Mouse (Mus musculus) kidney, embryonic 14.5 days (tissue): Measurements from ENCODE around the gene Dnmt3a. TPM values are rescaled to one million over a fixed set of nuclear protein-coding genes. Genes with fewer than 3 reads are reported as not detected.

Experiments
- ATAC-seq: fragments of 200-750 bp; cut with Nextera tagmentation; 2 replicates; pipeline ENCODE4 v1.8.0; 2017; ENCODE audit warnings: moderate number of reproducible peaks, mild to moderate bottlenecking, moderate TSS enrichment, moderate library complexity; ENCODE audit not compliant: low FRiP score, low TSS enrichment
- H3K27ac ChIP-seq: fragments of 300-500 bp; sonication (generic); 2 replicates; pipeline ENCODE4 v1.5.1; 2014; ENCODE audit warnings: low read depth, mild to moderate bottlenecking, low read length, moderate library complexity, mixed read lengths
- H3K27me3 ChIP-seq: fragments of 300-500 bp; sonication (generic); 2 replicates; pipeline ENCODE4 v1.6.1; 2014; ENCODE audit warnings: mild to moderate bottlenecking, low read length; ENCODE audit not compliant: control insufficient read depth, insufficient read depth
- H3K36me3 ChIP-seq: fragments of 300-500 bp; sonication (generic); 2 replicates; pipeline ENCODE4 v1.6.1; 2014; ENCODE audit warnings: low read length, mixed read lengths; ENCODE audit not compliant: control insufficient read depth, insufficient read depth
- H3K4me1 ChIP-seq: fragments of 300-500 bp; sonication (generic); 2 replicates; pipeline ENCODE4 v1.6.1; 2014; ENCODE audit warnings: low read length, mixed read lengths; ENCODE audit not compliant: control insufficient read depth, insufficient read depth
- H3K4me2 ChIP-seq: fragments of 300-500 bp; sonication (generic); replicated peaks from 2 replicates; pipeline ENCODE4 v1.6.1; 2014; ENCODE audit warnings: low read depth, mild to moderate bottlenecking, low read length
- H3K4me3 ChIP-seq: fragments of 300-500 bp; sonication (generic); 2 replicates; pipeline ENCODE4 v1.5.1; 2014; ENCODE audit warnings: mild to moderate bottlenecking, low read length
- H3K9ac ChIP-seq: fragments of 300-500 bp; sonication (generic); 2 replicates; pipeline ENCODE4 v1.6.1; 2014; ENCODE audit warnings: low read depth, mild to moderate bottlenecking, low read length, moderate library complexity
- H3K9me3 ChIP-seq: fragments of 300-500 bp; sonication (generic); 2 replicates; pipeline ENCODE4 v1.6.1; 2016; ENCODE audit warnings: low read length; ENCODE audit not compliant: control insufficient read depth
- WGBS: fragments of 180-500 bp; shearing (Covaris S2); extraction: QIAGEN DNeasy Blood & Tissue Kit; methylation state at CpG from one replicate; pipeline ENCODE4 v1.1.7; 2014; 5-methylcytosine and 5-hydroxymethylcytosine counted together
- polyA plus RNA-seq: library from polyadenylated mRNA; unstranded; fragments of >200 nt; fragmentation: Nextera tagmentation; extraction: Ambion mirVana; gene quantifications from 2 replicates; pipeline ENCODE4 v1.2.1, GENCODE M21; 2014

Gene Dnmt3a
- polyA plus RNA-seq, 1 experiment from 2014 or later = 87.9 TPM

DNA sequence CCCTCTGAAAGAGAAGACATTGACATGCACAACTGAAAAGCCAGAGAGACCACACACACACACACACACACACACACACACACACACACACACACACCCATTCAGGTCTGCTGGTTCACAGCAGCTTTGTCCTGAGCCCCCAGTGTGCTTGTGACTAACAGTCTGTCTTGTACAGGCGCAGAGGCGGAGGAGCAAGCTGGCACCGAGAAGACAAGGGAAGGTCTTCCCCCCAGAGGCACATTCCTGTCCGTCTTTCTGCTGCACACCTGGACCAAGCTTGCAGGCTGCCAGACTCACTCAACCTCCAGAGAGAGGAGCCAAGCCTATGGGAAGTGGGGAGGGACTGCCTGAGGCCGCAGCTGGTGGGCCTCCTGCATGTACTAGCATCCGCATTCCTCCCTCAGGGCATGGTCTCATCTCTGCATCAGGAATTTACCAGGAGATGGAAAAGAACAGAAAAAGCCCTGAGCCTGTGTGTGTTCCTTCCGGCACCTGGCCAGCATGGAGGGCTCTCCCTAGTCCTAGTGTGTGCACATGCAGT lies 24.8 kb upstream of the Dnmt3a start:
- ATAC-seq = peak; percentile 58
- Histone ChIP-seq H3K4me1 (peaks cover 52% of the 10 kb centered on the region), H3K27ac (peak overlapping the region; percentile 87), H3K4me2 (no peak overlapping the region), H3K9me3 (no peaks in the 10 kb centered on the region), H3K27me3 (no peaks in the 10 kb centered on the region), H3K9ac (0 out of 2 replicates have a peak overlapping the region, but pooled peaks have one; percentile 28), H3K4me3 (no peak overlapping the region), H3K36me3 (0 out of 2 replicates have a peak, but pooled peaks cover under 1% of the 10 kb centered on the region)
- WGBS = 28% methylated on average over 7 of the region's 7 CpGs

DNA sequence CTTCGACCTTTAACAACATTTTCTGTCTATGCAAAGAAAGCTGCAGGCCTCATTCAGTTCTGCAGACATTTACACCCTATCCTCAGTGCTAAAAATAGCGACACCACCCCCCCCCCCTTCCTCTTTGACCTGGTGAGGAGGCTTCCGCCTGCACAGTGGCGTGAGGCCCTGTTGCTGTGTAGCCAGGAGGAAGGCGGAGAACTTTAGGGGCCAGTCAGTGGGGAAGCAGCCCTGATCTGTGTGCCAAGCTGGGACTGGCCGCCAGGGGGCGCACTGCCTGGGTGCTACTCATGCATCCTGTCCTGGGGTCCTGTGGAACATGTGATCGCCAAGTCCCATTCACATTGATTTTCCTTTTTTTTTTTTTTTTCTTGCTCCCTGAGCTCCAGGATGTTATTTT lies 24.3 kb upstream of the Dnmt3a start:
- 12% methylated on average over 8 of the region's 8 CpGs for WGBS
- no peaks in the 10 kb centered on the region for H3K9me3 ChIP-seq
- H3K4me3 ChIP-seq = no peak overlapping the region
- peaks cover 52% of the 10 kb centered on the region for H3K4me1 ChIP-seq
- peak overlapping the region; percentile 87 for H3K27ac ChIP-seq
- peak; percentile 88 for ATAC-seq
- H3K4me2 ChIP-seq = no peak overlapping the region
- 0 out of 2 replicates have a peak overlapping the region, but pooled peaks have one; percentile 28 for H3K9ac ChIP-seq
- H3K27me3 ChIP-seq = no peaks in the 10 kb centered on the region
- no peaks in the 10 kb centered on the region for H3K36me3 ChIP-seq

DNA sequence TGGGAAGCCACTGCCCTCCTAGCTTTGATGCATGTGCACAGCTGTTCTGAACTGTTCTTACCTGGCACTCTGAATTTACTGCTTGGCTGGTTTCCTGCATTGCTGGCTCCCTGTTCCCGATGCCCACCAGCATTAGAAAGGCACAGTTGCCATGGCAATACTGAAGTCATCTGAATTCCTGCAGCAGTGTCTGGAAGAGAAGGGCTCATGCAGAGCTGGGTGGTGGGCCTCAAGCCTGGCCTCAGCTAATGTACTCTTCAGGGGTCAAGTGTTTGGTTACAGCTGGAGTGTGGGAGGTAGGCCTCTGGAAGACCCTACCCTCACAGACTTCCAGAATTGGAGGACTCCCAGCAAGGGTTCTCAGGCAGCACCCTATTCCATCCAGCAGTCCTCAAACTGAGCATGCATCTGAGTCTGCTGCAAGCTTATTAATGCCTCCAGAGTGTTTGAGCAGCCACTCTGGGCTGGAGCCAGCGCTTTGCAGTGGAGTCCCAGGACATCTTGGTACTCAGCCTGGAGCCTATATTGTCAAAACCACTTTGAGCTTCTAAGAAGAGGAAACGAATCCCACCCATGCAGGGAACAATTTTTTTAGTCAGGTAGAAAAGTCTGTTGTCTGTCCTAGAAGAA lies 22.5 kb upstream of the Dnmt3a start:
- WGBS = 58% methylated on average over 3 of the region's 3 CpGs

DNA sequence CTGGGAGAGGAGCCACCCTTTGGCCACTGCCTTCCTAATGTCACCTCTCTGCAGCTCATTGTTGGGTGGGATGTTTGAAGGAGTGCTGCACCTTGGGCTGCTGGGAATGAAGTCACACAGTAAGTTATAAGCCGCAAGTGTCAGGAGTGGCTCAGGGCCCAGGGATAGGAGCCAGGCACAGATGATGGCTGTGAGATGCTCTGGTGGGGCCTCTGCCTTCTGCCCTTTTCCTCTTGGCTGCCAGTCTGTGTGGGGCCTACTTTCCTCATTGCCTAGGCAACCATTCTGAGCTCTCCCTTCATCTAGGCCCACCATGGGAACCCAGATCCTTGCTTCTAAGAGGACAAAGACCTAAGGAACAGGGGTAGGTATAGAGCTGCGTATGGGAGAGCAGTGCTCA lies 21.5 kb upstream of the Dnmt3a start:
- Histone ChIP-seq H3K4me1 (peaks cover 60% of the 10 kb centered on the region), H3K4me3 (no peak overlapping the region), H3K4me2 (no peak overlapping the region), H3K27ac (peak overlapping the region; percentile 59), H3K9me3 (no peaks in the 10 kb centered on the region), H3K27me3 (no peaks in the 10 kb centered on the region), H3K9ac (no peak overlapping the region), H3K36me3 (no peaks in the 10 kb centered on the region)
- no peak for ATAC-seq
- 92% methylated on average over 2 of the region's 2 CpGs for WGBS

More for the DNA sequence above, 22.5 kb upstream of the Dnmt3a start:
- Histone ChIP-seq H3K9ac (no peak overlapping the region), H3K36me3 (no peaks in the 10 kb centered on the region), H3K27me3 (no peaks in the 10 kb centered on the region), H3K27ac (peak overlapping the region; percentile 17; the same call in 1 of the 2 replicates), H3K4me1 (peaks cover 61% of the 10 kb centered on the region), H3K4me3 (no peak overlapping the region), H3K4me2 (no peak overlapping the region), H3K9me3 (no peaks in the 10 kb centered on the region)
- no peak for ATAC-seq

DNA sequence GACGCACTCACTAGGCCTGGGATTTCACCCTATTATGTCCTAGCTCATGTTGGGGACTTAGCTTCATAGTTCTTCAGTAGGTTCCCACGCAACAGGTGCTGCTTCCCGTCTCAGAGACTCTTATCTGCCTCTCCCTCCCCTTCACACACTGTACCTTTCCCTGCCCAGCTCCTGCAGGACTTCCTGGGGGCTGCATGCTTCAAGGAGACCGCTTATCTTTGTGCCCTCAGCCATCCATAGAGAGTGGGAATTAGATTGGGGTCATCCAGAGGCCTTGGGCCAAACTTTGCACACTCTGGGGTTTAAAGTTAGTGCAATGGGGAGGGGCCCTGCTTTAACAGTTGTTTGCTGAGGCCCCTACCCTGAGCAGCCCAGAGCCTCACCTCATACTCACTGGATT lies 21.1 kb upstream of the Dnmt3a start:
- Histone ChIP-seq H3K9ac (no peak overlapping the region), H3K27ac (peak overlapping the region; percentile 59), H3K9me3 (no peaks in the 10 kb centered on the region), H3K36me3 (no peaks in the 10 kb centered on the region), H3K4me2 (no peak overlapping the region), H3K4me1 (peaks cover 56% of the 10 kb centered on the region), H3K4me3 (no peak overlapping the region), H3K27me3 (no peaks in the 10 kb centered on the region)
- WGBS = 64% methylated on average over 4 of the region's 4 CpGs
- ATAC-seq = no peak

DNA sequence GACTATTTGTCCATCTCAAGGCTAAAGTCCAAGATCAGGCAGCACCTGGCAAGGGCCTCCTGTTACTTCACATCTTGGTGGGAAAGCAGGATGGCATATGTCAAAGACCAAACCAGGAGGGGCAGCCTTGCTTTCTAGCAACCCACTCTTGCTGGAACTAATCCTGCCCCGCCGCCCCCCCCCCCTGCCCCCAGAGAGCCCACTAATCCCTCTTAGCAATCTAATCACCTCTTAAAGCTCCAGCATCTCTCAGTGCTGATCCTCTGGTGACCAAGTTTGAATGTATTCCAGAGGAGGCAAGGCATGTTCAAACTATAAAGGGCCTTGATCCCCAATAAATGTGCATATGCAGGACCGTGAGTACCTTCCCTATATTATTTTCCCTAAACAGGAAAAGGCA lies 18.8 kb upstream of the Dnmt3a start:
- Histone ChIP-seq H3K36me3 (no peaks in the 10 kb centered on the region), H3K4me1 (peaks cover 37% of the 10 kb centered on the region), H3K9ac (no peak overlapping the region), H3K4me2 (no peak overlapping the region), H3K9me3 (no peaks in the 10 kb centered on the region), H3K4me3 (no peak overlapping the region), H3K27ac (no peak overlapping the region), H3K27me3 (no peaks in the 10 kb centered on the region)
- no peak for ATAC-seq
- WGBS = 71% methylated on average over 3 of the region's 3 CpGs

DNA sequence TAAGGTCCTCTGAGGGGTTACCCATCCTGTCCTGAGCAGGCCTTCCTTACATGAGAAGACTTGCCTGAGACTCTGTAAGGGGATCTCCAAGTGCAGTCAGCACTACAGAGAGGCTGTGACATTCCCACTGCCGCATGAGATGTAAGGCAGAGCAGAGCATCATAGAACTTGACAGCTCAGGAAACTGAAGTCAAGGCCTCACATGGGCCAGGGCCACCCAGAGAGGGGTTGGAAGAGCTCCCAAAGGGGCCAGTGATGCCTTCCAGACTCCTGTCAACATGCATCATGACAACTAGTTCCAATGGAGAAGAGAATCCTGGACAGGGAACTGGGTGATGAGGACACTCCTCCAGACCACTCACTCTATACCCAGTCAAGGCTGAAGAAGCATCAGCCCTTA lies 18.3 kb upstream of the Dnmt3a start:
- Histone ChIP-seq H3K27ac (no peak overlapping the region), H3K4me2 (no peak overlapping the region), H3K27me3 (no peaks in the 10 kb centered on the region), H3K9me3 (no peaks in the 10 kb centered on the region), H3K36me3 (no peaks in the 10 kb centered on the region), H3K9ac (no peak overlapping the region), H3K4me3 (no peak overlapping the region), H3K4me1 (peaks cover 33% of the 10 kb centered on the region)
- WGBS = 50% methylated on average over 1 of the region's 1 CpGs
- no peak for ATAC-seq

DNA sequence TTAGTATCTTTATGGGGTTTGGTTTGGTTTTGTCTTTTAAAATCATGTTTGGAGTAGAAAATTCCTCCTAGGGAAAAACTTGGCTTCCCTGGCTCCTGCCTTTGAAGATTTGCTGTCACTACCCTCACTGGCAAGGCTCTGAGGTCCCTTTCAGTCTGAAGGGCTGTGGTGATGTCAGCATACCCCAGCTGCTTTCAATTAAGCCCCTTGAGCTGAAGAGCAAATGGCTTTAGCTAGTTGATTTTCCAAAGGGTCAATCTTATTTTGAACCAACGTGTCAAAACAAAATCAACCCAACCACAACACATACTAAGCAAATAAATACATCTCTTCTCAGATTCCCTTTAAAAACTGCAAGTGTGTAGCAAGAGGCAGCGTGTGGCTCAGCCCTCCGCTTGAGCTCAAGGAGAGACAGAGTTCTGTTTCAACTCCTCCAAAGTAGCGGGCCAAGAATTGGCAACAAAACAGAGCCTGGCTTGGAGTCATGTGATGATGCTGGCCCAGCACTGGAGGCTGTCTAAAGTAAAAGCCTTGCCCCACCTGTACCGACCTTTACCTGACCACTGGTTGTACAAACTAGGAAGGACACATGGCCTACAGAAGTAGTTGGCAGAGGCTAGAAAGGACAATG lies 17.3 kb upstream of the Dnmt3a start:
- Histone ChIP-seq H3K4me1 (peaks cover 23% of the 10 kb centered on the region), H3K4me3 (no peak overlapping the region), H3K27ac (no peak overlapping the region), H3K36me3 (no peaks in the 10 kb centered on the region), H3K9me3 (no peaks in the 10 kb centered on the region), H3K4me2 (no peak overlapping the region), H3K27me3 (no peaks in the 10 kb centered on the region), H3K9ac (no peak overlapping the region)
- no peak for ATAC-seq
- WGBS = 53% methylated on average over 5 of the region's 5 CpGs

DNA sequence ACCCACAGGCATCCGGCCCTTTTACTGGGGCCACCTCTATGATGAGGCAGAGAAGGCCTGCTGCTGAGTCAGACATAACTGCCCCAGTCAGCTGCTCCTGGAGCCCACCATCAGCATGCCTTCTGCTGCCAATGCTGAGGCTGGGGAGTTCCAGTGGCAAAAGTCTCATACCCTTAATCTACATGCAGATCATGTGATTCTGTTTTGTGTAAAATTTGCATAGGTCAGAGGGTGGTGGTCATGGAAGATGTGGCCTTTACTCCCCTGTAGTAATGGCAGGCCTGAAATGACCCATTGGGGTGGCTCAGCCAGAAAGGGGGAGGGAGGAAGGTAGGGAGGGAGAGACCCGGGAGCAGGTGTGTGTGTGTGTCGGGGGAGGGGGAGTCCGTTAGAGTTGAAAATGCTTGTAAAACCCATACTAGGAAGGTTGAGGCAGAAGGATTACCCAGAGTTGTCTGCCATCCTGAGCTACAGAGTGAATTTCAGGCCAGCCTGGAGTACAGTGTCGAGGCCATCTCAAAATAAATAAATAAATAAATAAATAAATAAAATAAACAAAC lies 16.1 kb upstream of the Dnmt3a start:
- H3K27me3 ChIP-seq = no peaks in the 10 kb centered on the region
- ATAC-seq = no peak
- H3K9ac ChIP-seq = no peak overlapping the region
- H3K4me3 ChIP-seq = no peak overlapping the region
- WGBS = 70% methylated on average over 5 of the region's 5 CpGs
- H3K4me1 ChIP-seq = peaks cover 16% of the 10 kb centered on the region
- no peaks in the 10 kb centered on the region for H3K9me3 ChIP-seq
- H3K4me2 ChIP-seq = no peak overlapping the region
- no peak overlapping the region for H3K27ac ChIP-seq
- H3K36me3 ChIP-seq = no peaks in the 10 kb centered on the region
